Mouse (Mus musculus) erythroblast, embryonic 14.5 days (primary cell): ENCODE measurements around the gene Asb17.

Experiments used
- GATA1 ChIP-seq: IDR thresholded peaks from 2 replicates; pipeline ENCODE4 v1.6.1; 2012; ENCODE audit warnings: low read length, inconsistent platforms, mixed read lengths
- TAL1 ChIP-seq: IDR thresholded peaks from 3 replicates; pipeline ENCODE4 v1.6.1; 2012; ENCODE audit warnings: low read length, inconsistent platforms, mixed read lengths

- TF ChIP-seq TAL1 (no peak), GATA1 (no peak)
These were observed 5.5 kb downstream of the Asb17 start for GRCm38 (mm10) chr3:153849368-153850015.
